Mouse (Mus musculus) spleen, embryonic (tissue): ENCODE results near the gene Crp.

Experiments used
- CTCF ChIA-PET: fragments of 350-600 bp; sonication (Branson Sonifier 250); formaldehyde crosslinking; loops from one replicate; lab custom pipeline; 2022; lab: Charles Lee

The Crp gene

GRCm38 (mm10) chr1:172711962-172712361 lies 14.1 kb downstream of the Crp start:
- CTCF ChIA-PET, result no interaction called here

DNA sequence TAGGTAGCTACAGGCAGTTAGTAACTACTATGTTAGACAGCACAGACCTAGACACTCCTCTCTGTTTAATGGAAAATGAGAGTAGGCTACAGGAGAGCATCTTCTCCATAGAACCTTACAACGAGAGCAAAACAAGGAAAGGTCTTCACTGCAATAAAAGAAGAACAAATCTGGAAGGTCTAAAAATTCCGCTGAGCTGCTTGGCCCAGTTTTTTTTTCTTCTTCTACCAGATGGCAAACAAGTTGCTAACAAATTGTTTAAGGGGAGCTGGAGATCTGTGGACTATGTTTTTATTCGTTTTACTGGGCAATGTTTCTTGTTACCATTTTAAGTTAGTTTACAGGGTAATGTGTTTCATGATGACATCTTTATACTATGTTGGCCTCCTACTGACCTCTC lies 53.4 kb downstream of the Crp start:
- CTCF ChIA-PET, result no interaction called here

GRCm38 (mm10) chr1:172755151-172755550 lies 57.3 kb downstream of the Crp start:
- CTCF ChIA-PET, result interaction anchor here (0.6 kb wide), 1 partner anchor 68 kb away, joined by 3 read pairs; no protein-coding TSS in a partner anchor

- CTCF ChIA-PET, result no interaction called here
Measured at GRCm38 (mm10) chr1:172759525-172759924, 61.7 kb downstream of the Crp start.

DNA sequence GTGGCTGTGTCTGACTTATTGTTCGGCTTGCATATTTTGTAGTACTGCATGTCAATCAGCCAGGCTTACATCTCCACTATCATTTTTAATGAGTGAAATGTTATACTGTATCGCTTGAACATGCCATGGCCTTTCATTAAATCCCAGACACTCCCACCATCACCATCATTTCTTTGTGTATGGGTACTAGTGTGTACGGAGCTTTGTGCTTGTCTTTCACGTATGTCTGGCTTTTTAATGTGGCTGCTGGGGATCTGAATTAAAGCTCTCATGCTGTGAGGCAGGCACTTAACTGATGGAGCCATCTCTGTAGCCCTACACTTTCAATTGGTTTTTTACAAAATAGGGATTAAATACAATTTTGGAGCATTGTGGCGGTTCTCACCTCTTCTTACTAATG lies 81.3 kb downstream of the Crp start:
- CTCF ChIA-PET, result no interaction called here

DNA sequence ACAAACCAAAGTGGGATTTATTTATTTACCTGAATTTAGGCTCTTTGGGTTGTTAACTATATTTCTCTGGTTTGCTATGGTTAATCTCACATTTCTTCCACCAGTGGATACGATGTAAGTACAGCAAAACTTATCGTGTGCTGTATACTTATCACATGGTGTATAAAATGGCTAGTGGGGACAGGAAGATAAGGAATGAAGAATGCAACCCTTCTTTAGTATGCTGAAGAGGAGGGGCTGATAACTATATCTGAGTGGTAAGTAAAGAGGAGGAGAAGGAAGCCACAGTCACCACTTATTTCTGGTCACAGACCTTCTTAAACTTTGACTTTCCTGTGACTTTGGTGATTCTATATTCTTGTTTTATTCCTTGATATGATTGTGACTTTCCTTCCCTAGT lies 87.5 kb downstream of the Crp start:
- CTCF ChIA-PET, result no interaction called here

- CTCF ChIA-PET, result no interaction called here
Measured at GRCm38 (mm10) chr1:172785886-172786285, 88.0 kb downstream of the Crp start.

- CTCF ChIA-PET, result no interaction called here
Measured at GRCm38 (mm10) chr1:172828975-172829374, 131.1 kb downstream of the Crp start.

- CTCF ChIA-PET, result no interaction called here
Measured at GRCm38 (mm10) chr1:172847044-172847761, 149.3 kb downstream of the Crp start.

DNA sequence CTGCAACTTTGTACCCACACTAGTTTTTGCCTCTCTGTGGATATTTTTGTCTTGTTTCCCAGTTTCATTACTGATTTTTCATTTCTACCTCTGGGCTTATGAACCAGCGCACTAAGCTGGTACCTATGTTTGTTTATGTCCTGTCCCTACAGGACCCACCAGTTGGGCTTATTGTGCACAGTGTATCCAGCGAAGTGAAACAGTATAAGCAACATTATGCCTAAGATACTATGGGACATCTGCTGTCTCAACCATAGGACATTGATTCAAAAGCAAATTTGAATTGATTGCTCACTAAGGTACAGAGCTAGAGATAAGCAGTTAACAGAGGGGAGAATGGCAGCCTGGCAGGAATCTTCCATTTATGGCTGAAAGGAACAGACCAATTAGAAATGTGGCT lies 150.3 kb downstream of the Crp start:
- CTCF ChIA-PET, result no interaction called here

- CTCF ChIA-PET, result no interaction called here
Measured at GRCm38 (mm10) chr1:172875265-172875664, 177.4 kb downstream of the Crp start.

DNA sequence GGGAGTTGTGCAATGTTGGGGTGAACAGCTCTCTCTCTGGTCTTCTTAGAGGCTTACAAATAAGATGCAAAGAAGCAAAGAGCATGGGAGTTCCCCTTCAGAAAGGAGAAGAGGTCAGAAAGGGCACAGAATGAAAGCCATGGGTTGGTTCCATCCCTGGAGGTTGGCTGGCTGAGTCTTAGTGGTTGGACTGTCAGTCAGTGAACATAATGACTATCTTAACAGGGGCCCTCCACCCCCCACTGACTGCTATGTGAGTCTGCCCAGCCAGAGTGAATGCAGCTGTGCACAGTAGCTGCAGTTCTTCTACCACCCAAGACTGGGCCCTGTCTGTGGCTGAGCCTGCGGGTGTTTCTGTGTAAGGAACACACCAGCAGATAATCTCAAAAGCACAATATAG lies 178.8 kb downstream of the Crp start:
- CTCF ChIA-PET, result no interaction called here
